Mouse (Mus musculus): ENCODE results near the gene Zfp354b. TPM values are rescaled to one million over a fixed set of nuclear protein-coding genes. Genes with fewer than 3 reads are reported as not detected.

Zfp354b gene
- total and polyA plus RNA-seq, 2 experiments, result 0.38 to 3.4 TPM

- TF ChIP-seq CTCF (IDR thresholded peaks at IDR 0.05; ENCODE audit: low read depth, low read length) (no peak), POLR2A (IDR thresholded peaks at IDR 0.05; ENCODE audit: extremely low read depth, insufficient read depth, low read length) (no peak)
- DNase-seq (ENCODE audit: extremely low read depth, low read depth, low spot score), result no peak
- no peaks in the 10 kb centered on the region for H3K36me3 ChIP-seq (ENCODE audit: control insufficient read depth, insufficient read depth, low read length)
- H3K4me1 ChIP-seq (ENCODE audit: control insufficient read depth, insufficient read depth, low read length), result no peaks in the 10 kb centered on the region
- no peaks in the 10 kb centered on the region for H3K27me3 ChIP-seq (ENCODE audit: control insufficient read depth, insufficient read depth, low read length)
- H3K79me2 ChIP-seq (ENCODE audit: control insufficient read depth, insufficient read depth, low read length), result no peaks in the 10 kb centered on the region
- WGBS, result 73% methylated on average over 14 of the region's 14 CpGs
- H3K9ac ChIP-seq (ENCODE audit: low read depth, low read length), result no peak within 1 kb of the TSS
- no peak within 1 kb of the TSS for H3K4me3 ChIP-seq (ENCODE audit: insufficient read depth, low read depth, low read length)
- H3K27ac ChIP-seq (replicated peaks; ENCODE audit: insufficient read depth, low read depth, low read length), result no peak within 1 kb of the TSS
Observed at GRCm38 (mm10) chr11:50943506-50943905, 12.1 kb upstream of the Zfp354b start, which contains the start of gene 4933414I15Rik. Gene 4933414I15Rik, minus strand, starts transcription at chr11:50943765.

- WGBS, result 68% methylated on average over 12 of the region's 12 CpGs
- no peak for DNase-seq (ENCODE audit: extremely low read depth, low read depth, low spot score)
- H3K27me3 ChIP-seq (ENCODE audit: control insufficient read depth, insufficient read depth, low read length), result no peaks in the 10 kb centered on the region
Observed at GRCm38 (mm10) chr11:50942386-50942785, 11.0 kb upstream of the Zfp354b start.

DNA sequence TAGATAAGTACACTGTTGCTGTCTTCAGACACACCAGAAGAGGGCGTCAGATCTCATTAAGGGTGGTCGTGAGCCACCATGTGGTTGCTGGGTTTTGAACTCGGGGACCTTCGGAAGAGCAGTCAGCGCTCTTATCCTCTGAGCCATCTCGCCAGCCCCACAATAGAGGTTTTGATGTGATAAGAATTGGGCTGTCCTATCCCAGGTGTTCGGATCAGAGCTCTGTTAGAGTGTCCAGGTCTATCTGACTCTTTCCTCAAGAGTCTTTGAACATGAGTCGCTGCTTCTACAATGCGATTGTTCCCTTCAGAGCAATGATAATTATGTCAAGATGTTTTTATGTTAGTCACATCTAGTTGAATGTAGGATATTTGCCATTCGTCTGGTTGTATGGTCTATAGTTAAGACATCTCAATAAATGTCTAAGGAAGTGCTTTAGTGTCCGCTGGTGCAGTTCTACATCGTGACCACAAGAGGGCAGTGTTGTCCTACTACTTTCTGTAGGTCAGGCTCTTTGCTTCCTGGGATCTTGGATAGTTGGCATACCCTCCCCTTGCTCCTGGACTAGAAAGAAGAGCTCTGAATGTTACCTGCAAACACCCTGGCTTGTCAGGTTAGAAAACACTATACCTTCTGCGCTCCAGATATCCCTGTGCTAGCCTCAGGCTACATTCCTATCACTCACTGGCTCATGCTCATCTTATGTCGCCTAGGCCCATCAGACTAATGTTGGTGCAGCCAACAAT lies 8.4 kb upstream of the Zfp354b start:
- H3K36me3 ChIP-seq (ENCODE audit: control insufficient read depth, insufficient read depth, low read length), result no peaks in the 10 kb centered on the region
- H3K27me3 ChIP-seq (ENCODE audit: control insufficient read depth, insufficient read depth, low read length), result no peaks in the 10 kb centered on the region
- no peak overlapping the region for H3K9ac ChIP-seq (ENCODE audit: low read depth, low read length)
- WGBS, result 33% methylated on average over 14 of the region's 14 CpGs
- no peak overlapping the region for H3K27ac ChIP-seq (replicated peaks; ENCODE audit: insufficient read depth, low read depth, low read length)
- no peaks in the 10 kb centered on the region for H3K79me2 ChIP-seq (ENCODE audit: control insufficient read depth, insufficient read depth, low read length)
- no peak overlapping the region for H3K4me3 ChIP-seq (ENCODE audit: insufficient read depth, low read depth, low read length)
- DNase-seq (ENCODE audit: extremely low read depth, low read depth, low spot score), result peak; percentile 55
- H3K4me1 ChIP-seq (ENCODE audit: control insufficient read depth, insufficient read depth, low read length), result no peaks in the 10 kb centered on the region
- TF ChIP-seq POLR2A (IDR thresholded peaks at IDR 0.05; ENCODE audit: extremely low read depth, insufficient read depth, low read length) (no peak), CTCF (IDR thresholded peaks at IDR 0.05; ENCODE audit: low read depth, low read length) (peak; percentile 70)

More at GRCm38 (mm10) chr11:50942386-50942785, 11.0 kb upstream of the Zfp354b start:
- Histone ChIP-seq H3K36me3 (ENCODE audit: control insufficient read depth, insufficient read depth, low read length) (no peaks in the 10 kb centered on the region), H3K9ac (ENCODE audit: low read depth, low read length) (no peak overlapping the region), H3K4me1 (ENCODE audit: control insufficient read depth, insufficient read depth, low read length) (no peaks in the 10 kb centered on the region), H3K4me3 (ENCODE audit: insufficient read depth, low read depth, low read length) (no peak overlapping the region), H3K79me2 (ENCODE audit: control insufficient read depth, insufficient read depth, low read length) (no peaks in the 10 kb centered on the region), H3K27ac (replicated peaks; ENCODE audit: insufficient read depth, low read depth, low read length) (no peak overlapping the region)
- TF ChIP-seq CTCF (IDR thresholded peaks at IDR 0.05; ENCODE audit: low read depth, low read length), result no peak
- TF ChIP-seq POLR2A (IDR thresholded peaks at IDR 0.05; ENCODE audit: extremely low read depth, insufficient read depth, low read length), result no peak

DNA sequence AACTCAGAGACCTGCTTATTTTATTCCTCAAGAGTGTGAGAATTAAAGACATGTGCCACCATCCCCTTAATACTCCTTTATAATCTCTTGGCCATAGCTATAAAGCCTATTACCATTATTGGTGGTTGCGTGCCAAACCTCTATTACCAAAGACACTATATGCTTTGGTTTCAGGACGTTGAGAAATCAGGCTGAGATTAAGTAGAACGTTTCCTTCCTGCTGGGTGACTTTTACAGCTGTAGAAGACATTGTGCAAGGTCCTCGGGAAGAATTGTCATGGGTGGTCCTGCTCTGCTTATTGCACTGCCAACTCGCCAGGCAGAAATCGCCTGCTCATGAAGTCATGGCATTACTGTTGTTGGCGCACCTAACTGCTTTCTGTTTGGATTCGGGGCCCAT lies 7.0 kb upstream of the Zfp354b start:
- no peaks in the 10 kb centered on the region for H3K36me3 ChIP-seq (ENCODE audit: control insufficient read depth, insufficient read depth, low read length)
- H3K27me3 ChIP-seq (ENCODE audit: control insufficient read depth, insufficient read depth, low read length), result no peaks in the 10 kb centered on the region
- no peaks in the 10 kb centered on the region for H3K4me1 ChIP-seq (ENCODE audit: control insufficient read depth, insufficient read depth, low read length)
- H3K27ac ChIP-seq (replicated peaks; ENCODE audit: insufficient read depth, low read depth, low read length), result no peak overlapping the region
- H3K4me3 ChIP-seq (ENCODE audit: insufficient read depth, low read depth, low read length), result no peak overlapping the region
- no peak for DNase-seq (ENCODE audit: extremely low read depth, low read depth, low spot score)
- TF ChIP-seq CTCF (IDR thresholded peaks at IDR 0.05; ENCODE audit: low read depth, low read length) (no peak), POLR2A (IDR thresholded peaks at IDR 0.05; ENCODE audit: extremely low read depth, insufficient read depth, low read length) (no peak)
- WGBS, result 78% methylated on average over 8 of the region's 8 CpGs
- no peak overlapping the region for H3K9ac ChIP-seq (ENCODE audit: low read depth, low read length)
- no peaks in the 10 kb centered on the region for H3K79me2 ChIP-seq (ENCODE audit: control insufficient read depth, insufficient read depth, low read length)

- H3K4me1 ChIP-seq (ENCODE audit: control insufficient read depth, insufficient read depth, low read length), result no peaks in the 10 kb centered on the region
- no peak for DNase-seq (ENCODE audit: extremely low read depth, low read depth, low spot score)
- H3K36me3 ChIP-seq (ENCODE audit: control insufficient read depth, insufficient read depth, low read length), result no peaks in the 10 kb centered on the region
- TF ChIP-seq CTCF (IDR thresholded peaks at IDR 0.05; ENCODE audit: low read depth, low read length), result no peak
- TF ChIP-seq POLR2A (IDR thresholded peaks at IDR 0.05; ENCODE audit: extremely low read depth, insufficient read depth, low read length), result no peak
- no peak overlapping the region for H3K27ac ChIP-seq (replicated peaks; ENCODE audit: insufficient read depth, low read depth, low read length)
- H3K27me3 ChIP-seq (ENCODE audit: control insufficient read depth, insufficient read depth, low read length), result no peaks in the 10 kb centered on the region
- H3K79me2 ChIP-seq (ENCODE audit: control insufficient read depth, insufficient read depth, low read length), result no peaks in the 10 kb centered on the region
- H3K4me3 ChIP-seq (ENCODE audit: insufficient read depth, low read depth, low read length), result no peak overlapping the region
- no peak overlapping the region for H3K9ac ChIP-seq (ENCODE audit: low read depth, low read length)
- WGBS, result 54% methylated on average over 1 of the region's 1 CpGs
Observed at GRCm38 (mm10) chr11:50932040-50932439, 607 bp upstream of the Zfp354b start.

GRCm38 (mm10) chr11:50931021-50931420 lies 412 bp downstream of the Zfp354b start:
- WGBS, result under 1% methylated on average over 16 of the region's 16 CpGs

More at GRCm38 (mm10) chr11:50931021-50931420, 412 bp downstream of the Zfp354b start:
- Histone ChIP-seq H3K4me1 (ENCODE audit: control insufficient read depth, insufficient read depth, low read length) (no peaks in the 10 kb centered on the region), H3K79me2 (ENCODE audit: control insufficient read depth, insufficient read depth, low read length) (no peaks in the 10 kb centered on the region), H3K9ac (ENCODE audit: low read depth, low read length) (peak overlapping the region; percentile 84), H3K27me3 (ENCODE audit: control insufficient read depth, insufficient read depth, low read length) (no peaks in the 10 kb centered on the region), H3K4me3 (ENCODE audit: insufficient read depth, low read depth, low read length) (peak overlapping the region; percentile 75), H3K27ac (replicated peaks; ENCODE audit: insufficient read depth, low read depth, low read length) (peak overlapping the region; percentile 80), H3K36me3 (ENCODE audit: control insufficient read depth, insufficient read depth, low read length) (0 out of 2 replicates have a peak, but pooled peaks cover 3% of the 10 kb centered on the region)
- peak; percentile 76 for DNase-seq (ENCODE audit: extremely low read depth, low read depth, low spot score)
- no peak for TF ChIP-seq CTCF (IDR thresholded peaks at IDR 0.05; ENCODE audit: low read depth, low read length)
- TF ChIP-seq POLR2A (IDR thresholded peaks at IDR 0.05; ENCODE audit: extremely low read depth, insufficient read depth, low read length), result no peak
